Comparison of ENCODE assay signal across 18 mouse cellular contexts in genomic region chr17:50710497-50711222, GRCm38 (mm10).
A peak's percentile ranks its signal among the peaks of the same experiment; 100 is the strongest.
DNase-seq lines count a peak whose midpoint lies in the region; ATAC-seq lines count a peak whose summit lies in the region.
"Had no signal": no experiment of that assay in that cellular context is flagged by ENCODE, and none has a peak within 500 bp of the region (broad histone marks: within the 10 kb centered on the region; RNA-seq: fewer than 3 reads in every experiment).

No protein-coding gene starts in this region.

- H3K9me3 ChIP-seq in neural tube, embryonic 11.5 days (ENCODE audit: control insufficient read depth, low read length), result no peaks in the 10 kb centered on the region
- H3K9me3 ChIP-seq in hindbrain, embryonic 12.5 days (replicated peaks), result no peaks in the 10 kb centered on the region; the same call in 1 of the 2 replicates
- peaks cover 7% of the 10 kb centered on the region; the same call in 1 of the 2 replicates for H3K9me3 ChIP-seq in midbrain, embryonic 16.5 days (replicated peaks; ENCODE audit: control insufficient read depth, low read length, poor library complexity, severe bottlenecking)
- H3K9me3 ChIP-seq: heart, embryonic 10.5 days; liver, embryonic 13.5 days had no signal

- DNase-seq in neural tube, embryonic 11.5 days (ENCODE audit: low spot score), result peak; percentile 22
- no peak for DNase-seq in neural tube, embryonic 10.5 days (ENCODE audit: extremely low spot score, low spot score)
- DNase-seq in right cerebral cortex, postnatal 4 days, result no peak
- no peak for DNase-seq in adrenal gland, postnatal 14 days
- no peak for DNase-seq in urinary bladder, postnatal 14 days (ENCODE audit: low spot score)
- DNase-seq: cerebellum, adult 9-11 months; gastrocnemius, adult 2 months; kidney, adult 9 months; liver, embryonic 13.5 days; lung, postnatal 14 days; right cerebral cortex, adult 18-20 months; thymus, adult 2 months had no signal

- peak; percentile 76 for ATAC-seq in neural tube, embryonic 11.5 days (ENCODE audit: insufficient read depth, low FRiP score, low TSS enrichment)
- ATAC-seq in hindbrain, embryonic 12.5 days (ENCODE audit: low FRiP score), result peak; percentile 86
- ATAC-seq in midbrain, embryonic 16.5 days, result peak; percentile 79
- ATAC-seq: CD4-positive, CD25-positive, alpha-beta regulatory T cell, adult 4 months had no signal

- H3K4me2 ChIP-seq in neural tube, embryonic 11.5 days (ENCODE audit: low read depth), result no peak overlapping the region
- H3K4me2 ChIP-seq in hindbrain, embryonic 12.5 days (replicated peaks), result no peak overlapping the region
- H3K4me2 ChIP-seq in midbrain, embryonic 16.5 days (ENCODE audit: low read length), result no peak overlapping the region
- H3K4me2 ChIP-seq: liver, embryonic 13.5 days had no signal

- H3K9ac ChIP-seq in neural tube, embryonic 11.5 days (ENCODE audit: low read length), result no peak overlapping the region
- no peak overlapping the region for H3K9ac ChIP-seq in hindbrain, embryonic 12.5 days
- no peak overlapping the region for H3K9ac ChIP-seq in midbrain, embryonic 16.5 days (ENCODE audit: low read depth, low read length)
- H3K9ac ChIP-seq: liver, embryonic 13.5 days had no signal

- no peaks in the 10 kb centered on the region for H3K4me1 ChIP-seq in neural tube, embryonic 11.5 days (ENCODE audit: control insufficient read depth, insufficient read depth, low read length)
- H3K4me1 ChIP-seq in hindbrain, embryonic 12.5 days, result no peaks in the 10 kb centered on the region
- no peaks in the 10 kb centered on the region for H3K4me1 ChIP-seq in midbrain, embryonic 16.5 days (ENCODE audit: control insufficient read depth, insufficient read depth, low read length)
- H3K4me1 ChIP-seq: heart, embryonic 10.5 days; liver, embryonic 13.5 days had no signal

- WGBS in neural tube, embryonic 11.5 days, result 76% methylated on average over 7 of the region's 7 CpGs
- 57% methylated on average over 7 of the region's 7 CpGs for WGBS in hindbrain, embryonic 12.5 days
- 31% methylated on average over 7 of the region's 7 CpGs for WGBS in midbrain, embryonic 16.5 days

- no peaks in the 10 kb centered on the region for H3K36me3 ChIP-seq in neural tube, embryonic 11.5 days (ENCODE audit: control insufficient read depth, insufficient read depth, low read length)
- H3K36me3 ChIP-seq in hindbrain, embryonic 12.5 days, result no peaks in the 10 kb centered on the region
- H3K36me3 ChIP-seq in midbrain, embryonic 16.5 days (ENCODE audit: control insufficient read depth, insufficient read depth, low read length), result no peaks in the 10 kb centered on the region
- H3K36me3 ChIP-seq: heart, embryonic 10.5 days; liver, embryonic 13.5 days had no signal

- H3K27ac ChIP-seq in neural tube, embryonic 11.5 days (ENCODE audit: low read depth, low read length), result no peak overlapping the region
- no peak overlapping the region for H3K27ac ChIP-seq in hindbrain, embryonic 12.5 days
- H3K27ac ChIP-seq in midbrain, embryonic 16.5 days (ENCODE audit: low read length), result no peak overlapping the region
- H3K27ac ChIP-seq: gastrocnemius, adult 2 months; heart, embryonic 10.5 days; layer of hippocampus, adult 2 months; liver, embryonic 13.5 days had no signal

- no peaks in the 10 kb centered on the region for H3K27me3 ChIP-seq in neural tube, embryonic 11.5 days (ENCODE audit: control insufficient read depth, insufficient read depth, low read length)
- no peaks in the 10 kb centered on the region for H3K27me3 ChIP-seq in hindbrain, embryonic 12.5 days
- no peaks in the 10 kb centered on the region for H3K27me3 ChIP-seq in midbrain, embryonic 16.5 days (ENCODE audit: control insufficient read depth, insufficient read depth, low read depth, low read length)
- H3K27me3 ChIP-seq: liver, embryonic 13.5 days had no signal

- H3K4me3 ChIP-seq in neural tube, embryonic 11.5 days (ENCODE audit: low read depth, low read length), result no peak overlapping the region
- no peak overlapping the region for H3K4me3 ChIP-seq in hindbrain, embryonic 12.5 days
- H3K4me3 ChIP-seq in midbrain, embryonic 16.5 days (ENCODE audit: low read depth, low read length), result no peak overlapping the region
- H3K4me3 ChIP-seq: gastrocnemius, adult 2 months; heart, embryonic 10.5 days; layer of hippocampus, adult 2 months; liver, embryonic 13.5 days; myocyte had no signal
